Mouse (Mus musculus) brain, embryonic 14.5 days (tissue): ENCODE data around the gene Cd28. TPM values are rescaled to one million over a fixed set of nuclear protein-coding genes. Genes with fewer than 3 reads are reported as not detected.

Source experiments
- DNase-seq: peaks from one replicate; pipeline ENCODE4 v3.0.0-alpha.2; 2011; ENCODE audit warnings: low read depth
- CTCF ChIP-seq: fragments of 200-500 bp; IDR thresholded peaks from 2 replicates; pipeline ENCODE4 v1.5.1; 2012; ENCODE audit warnings: inconsistent platforms, mild to moderate bottlenecking, moderate library complexity, borderline replicate concordance; ENCODE audit not compliant: insufficient read depth, insufficient read length; ENCODE audit errors: extremely low read depth
- POLR2A ChIP-seq: fragments of 200-500 bp; IDR thresholded peaks from 2 replicates; pipeline ENCODE4 v1.6.1; 2012; ENCODE audit warnings: mild to moderate bottlenecking, inconsistent platforms, borderline replicate concordance; ENCODE audit not compliant: poor library complexity, insufficient read depth, insufficient read length, severe bottlenecking; ENCODE audit errors: extremely low read depth
- polyA plus RNA-seq: library from polyadenylated mRNA; depleted of rRNA; stranded (reverse); fragments of >200 nt; gene quantifications from 2 replicates; pipeline ENCODE4 v1.2.3, GENCODE M21; 2012

The Cd28 gene
- polyA plus RNA-seq, 1 experiment: 0.14 TPM

GRCm38 (mm10) chr1:60771771-60772170, 55.2 kb downstream of the Cd28 start:
- no peak for DNase-seq
- TF ChIP-seq POLR2A (no peak), CTCF (no peak)

GRCm38 (mm10) chr1:60773231-60773630, 56.6 kb downstream of the Cd28 start:
- TF ChIP-seq CTCF (no peak), POLR2A (no peak)
- no peak for DNase-seq

- TF ChIP-seq POLR2A (no peak), CTCF (no peak)
- no peak for DNase-seq
Observed at GRCm38 (mm10) chr1:60776166-60776565, 59.6 kb downstream of the Cd28 start.

GRCm38 (mm10) chr1:60776906-60777305, 60.3 kb downstream of the Cd28 start:
- no peak for DNase-seq
- TF ChIP-seq POLR2A (no peak), CTCF (no peak)

- DNase-seq: no peak
- TF ChIP-seq CTCF (no peak), POLR2A (no peak)
Observed at GRCm38 (mm10) chr1:60778465-60779115, 62.0 kb downstream of the Cd28 start.

GRCm38 (mm10) chr1:60779176-60779575, 62.6 kb downstream of the Cd28 start:
- DNase-seq: no peak
- TF ChIP-seq CTCF: no peak
- TF ChIP-seq POLR2A: no peak

GRCm38 (mm10) chr1:60781666-60782065, 65.1 kb downstream of the Cd28 start:
- TF ChIP-seq POLR2A: no peak
- TF ChIP-seq CTCF: no peak
- no peak for DNase-seq

GRCm38 (mm10) chr1:60793717-60794116, 77.1 kb downstream of the Cd28 start:
- DNase-seq: peak; percentile 41
- TF ChIP-seq CTCF (no peak), POLR2A (no peak)

- TF ChIP-seq POLR2A: no peak
- TF ChIP-seq CTCF: no peak
- DNase-seq: no peak
Observed at GRCm38 (mm10) chr1:60795677-60796205, 79.1 kb downstream of the Cd28 start.

GRCm38 (mm10) chr1:60799795-60800345, 83.3 kb downstream of the Cd28 start:
- TF ChIP-seq CTCF: no peak
- no peak for TF ChIP-seq POLR2A
- peak; percentile 35 for DNase-seq

GRCm38 (mm10) chr1:60801210-60801671, 84.6 kb downstream of the Cd28 start:
- no peak for TF ChIP-seq POLR2A
- no peak for TF ChIP-seq CTCF
- no peak for DNase-seq
